Mouse (Mus musculus) T-helper 17 cell (primary cell): Measurements from ENCODE around the gene Pvr.

Source experiments
- in situ Hi-C, 2 experiments: fragments of 300-600 bp; cut with MboI, MseI; formaldehyde crosslinking; loops; 1 replicate in 1 of 2; 2 replicates in 1 of 2; pipeline ENCODE4 v1.15.1; 2025; ENCODE audit warnings: high pct_unique_total_duplicates in 2 of 2

Gene Pvr

DNA sequence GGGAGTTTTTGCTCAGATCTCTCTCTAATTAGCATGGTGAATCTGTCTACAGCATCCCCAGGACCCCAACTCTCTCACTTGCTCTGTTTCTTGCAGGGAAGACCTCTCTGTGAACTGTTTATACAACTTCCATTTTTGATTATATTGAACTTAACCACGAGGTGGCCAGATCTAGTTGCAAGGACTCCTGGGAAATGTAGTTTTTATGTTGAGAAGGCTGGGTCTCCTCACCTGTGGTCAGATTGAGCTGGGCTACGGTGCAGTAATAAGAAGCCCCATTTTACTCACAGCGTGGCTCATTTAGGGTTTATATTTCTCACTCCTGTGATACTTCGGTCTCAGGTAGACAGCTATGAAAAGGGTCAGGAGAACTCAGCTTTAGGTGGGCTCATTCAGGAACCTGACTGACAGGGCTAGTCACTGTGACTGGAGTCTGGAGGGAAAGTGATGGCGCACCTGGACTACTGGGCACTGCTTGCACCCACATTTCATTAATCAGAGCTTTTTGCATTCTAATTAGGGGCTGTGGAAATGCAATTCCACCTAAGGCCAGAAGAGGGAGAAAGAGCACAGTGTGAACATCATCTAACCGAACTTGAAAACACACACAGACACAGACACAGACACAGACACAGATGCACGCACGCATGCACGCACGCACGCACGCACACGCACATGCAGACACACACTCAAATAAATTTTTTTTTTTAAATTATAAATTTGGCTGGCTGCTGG lies 44.8 kb downstream of the Pvr start:
- in situ Hi-C loops, result no loop called here

- in situ Hi-C loops, result no loop called here
These were observed 48.9 kb downstream of the Pvr start for GRCm38 (mm10) chr7:19871943-19872601.

DNA sequence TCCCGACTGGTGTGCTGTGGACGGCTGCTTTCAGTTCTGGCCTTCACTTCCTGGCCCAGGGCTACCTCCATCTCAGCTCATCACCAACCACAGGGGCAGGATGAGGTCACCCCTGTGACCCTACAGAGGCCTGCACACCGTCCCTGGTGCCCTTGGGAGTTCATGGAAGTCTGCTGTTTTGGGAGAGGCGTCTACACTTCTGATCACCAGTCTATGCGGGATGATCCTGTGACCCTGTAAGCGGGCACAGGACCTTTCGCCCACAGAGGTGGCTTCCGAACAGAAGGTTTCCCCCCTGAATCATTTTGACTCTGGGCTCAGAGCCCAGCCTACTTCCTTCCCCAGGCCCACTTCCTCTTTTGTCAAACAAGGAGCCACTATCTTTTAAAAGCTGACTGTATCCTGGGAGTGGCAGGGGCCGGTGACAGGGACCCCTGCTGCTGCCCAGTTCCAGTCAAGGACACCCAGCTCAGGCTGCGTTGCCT lies 49.8 kb downstream of the Pvr start:
- in situ Hi-C loops, result no loop called here

- in situ Hi-C loops, result no loop called here
These were observed 53.1 kb downstream of the Pvr start for GRCm38 (mm10) chr7:19867751-19868399.

- in situ Hi-C loops, result no loop called here
These were observed 54.5 kb downstream of the Pvr start for GRCm38 (mm10) chr7:19866490-19866889.

- in situ Hi-C loops, result no loop called here
These were observed 55.5 kb downstream of the Pvr start for GRCm38 (mm10) chr7:19865246-19866036.

DNA sequence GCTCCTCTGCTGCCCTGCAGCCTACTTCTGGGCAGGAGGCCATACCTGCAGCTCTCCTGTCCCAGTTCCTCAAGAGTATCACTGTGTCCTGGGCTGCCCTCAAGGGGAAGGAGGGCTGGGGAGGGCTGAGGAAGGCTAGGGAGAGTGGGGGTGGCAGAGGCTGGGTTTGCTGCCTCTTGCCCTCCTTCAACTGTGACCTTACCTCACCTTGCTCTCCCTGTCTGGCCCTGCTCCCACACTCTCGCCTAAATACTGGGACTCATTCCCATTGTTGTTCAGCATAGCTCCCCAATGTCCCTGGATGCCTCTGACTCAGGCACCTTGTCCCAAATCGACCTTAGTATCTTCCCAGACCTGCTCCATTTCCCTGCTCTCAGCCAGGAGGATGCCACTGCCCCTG lies 56.7 kb downstream of the Pvr start:
- in situ Hi-C loops, result no loop called here

DNA sequence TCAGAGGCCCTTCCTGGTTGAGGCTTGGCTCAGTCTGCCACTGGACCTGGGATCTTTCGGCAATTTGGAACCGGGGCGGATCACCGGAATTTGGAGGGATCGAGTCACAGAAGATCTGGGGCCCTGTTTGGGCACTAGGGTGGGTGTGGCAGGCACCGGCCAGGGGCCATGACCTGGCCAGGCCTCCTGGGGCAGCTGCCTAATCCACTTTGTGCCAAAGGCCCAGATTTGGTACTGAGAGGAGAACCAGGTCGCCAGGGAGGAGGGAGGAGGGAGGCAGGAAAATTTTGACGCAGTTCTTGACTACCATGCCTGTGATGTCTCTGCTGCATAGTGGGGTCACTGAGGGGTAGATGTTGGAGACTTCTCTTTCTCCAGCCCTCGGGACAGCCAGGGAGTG lies 59.8 kb downstream of the Pvr start, which contains the start of gene Ceacam16:
Gene Ceacam16, minus strand, starts transcription at position 101 of the 400 bp plus-strand sequence.
- in situ Hi-C loops, result no loop called here

GRCm38 (mm10) chr7:19859740-19860139 lies 61.2 kb downstream of the Pvr start:
- in situ Hi-C loops, result no loop called here

- in situ Hi-C loops, result no loop called here
These were observed 64.7 kb downstream of the Pvr start for GRCm38 (mm10) chr7:19856283-19856682.

DNA sequence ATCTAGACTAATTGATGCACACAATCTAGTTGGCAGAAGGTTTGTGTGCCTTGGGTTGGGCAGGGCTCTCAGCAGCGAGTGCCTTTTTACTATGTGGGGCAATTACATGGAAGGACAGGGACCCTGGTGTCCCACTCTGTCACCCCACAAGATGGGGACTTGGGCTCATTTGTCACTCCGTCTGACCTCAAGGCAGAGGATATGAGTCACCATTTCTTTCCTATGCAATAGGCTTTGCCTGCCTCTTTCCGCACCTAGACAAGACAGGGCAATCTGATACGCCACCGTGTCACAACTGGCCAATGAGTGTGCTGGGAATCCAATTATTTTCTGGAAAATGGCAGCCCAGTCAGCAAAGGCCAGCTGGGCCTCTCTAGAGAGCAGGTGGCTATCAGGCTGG lies 65.3 kb downstream of the Pvr start:
- in situ Hi-C loops, result no loop called here
